Mouse (Mus musculus) cerebellum, postnatal 14 days (tissue): ENCODE results near the gene H2afv.
A peak's percentile ranks its signal among the peaks of the same experiment; 100 is the strongest.

Experiments used
- DNase-seq, 2 experiments: peaks; one replicate each; pipeline ENCODE4 v3.0.0; 2021; ENCODE audit warnings: mixed read lengths in 2 of 2

The H2afv gene

DNA sequence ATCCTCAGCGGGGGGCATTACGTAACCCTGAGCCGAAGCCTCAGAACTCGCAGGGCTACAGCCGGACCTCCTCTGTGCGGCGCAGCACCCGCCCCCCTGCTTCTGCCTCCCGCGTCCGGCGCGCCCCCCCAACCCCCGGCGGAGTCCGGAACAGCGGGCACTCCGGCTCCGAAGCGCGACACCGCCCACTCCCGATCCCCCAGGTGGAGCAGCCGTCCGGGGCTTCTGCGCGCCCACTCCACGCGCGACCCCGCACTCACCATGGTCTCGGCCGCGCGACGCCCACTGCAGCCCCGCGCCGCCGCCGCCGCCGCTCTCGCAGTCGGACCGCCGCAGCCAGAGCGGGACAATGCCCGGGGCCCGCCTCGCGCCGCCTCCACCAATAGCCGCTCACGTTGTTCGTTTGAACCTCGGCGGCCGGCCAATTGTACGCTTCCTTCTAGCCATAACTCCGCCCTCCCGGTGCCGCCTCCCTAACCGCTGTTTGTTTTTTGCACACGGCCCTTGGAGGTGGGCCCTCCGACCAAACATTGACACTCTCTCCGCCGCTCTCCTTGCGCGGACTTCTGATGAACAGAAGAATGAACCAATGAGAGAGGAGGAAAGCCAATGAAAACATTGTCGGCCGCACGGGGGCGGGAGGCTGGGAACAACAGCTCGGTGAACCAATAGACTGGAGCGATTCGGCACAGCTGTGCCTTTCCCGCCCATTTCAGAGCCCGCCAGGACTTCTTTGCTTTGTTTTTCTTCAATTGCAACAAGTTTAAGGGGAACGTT is at the start of gene H2afv:
Gene H2afv, minus strand, starts transcription at position 367 of the 777 bp plus-strand sequence.
- peak; percentile 100 for DNase-seq

DNA sequence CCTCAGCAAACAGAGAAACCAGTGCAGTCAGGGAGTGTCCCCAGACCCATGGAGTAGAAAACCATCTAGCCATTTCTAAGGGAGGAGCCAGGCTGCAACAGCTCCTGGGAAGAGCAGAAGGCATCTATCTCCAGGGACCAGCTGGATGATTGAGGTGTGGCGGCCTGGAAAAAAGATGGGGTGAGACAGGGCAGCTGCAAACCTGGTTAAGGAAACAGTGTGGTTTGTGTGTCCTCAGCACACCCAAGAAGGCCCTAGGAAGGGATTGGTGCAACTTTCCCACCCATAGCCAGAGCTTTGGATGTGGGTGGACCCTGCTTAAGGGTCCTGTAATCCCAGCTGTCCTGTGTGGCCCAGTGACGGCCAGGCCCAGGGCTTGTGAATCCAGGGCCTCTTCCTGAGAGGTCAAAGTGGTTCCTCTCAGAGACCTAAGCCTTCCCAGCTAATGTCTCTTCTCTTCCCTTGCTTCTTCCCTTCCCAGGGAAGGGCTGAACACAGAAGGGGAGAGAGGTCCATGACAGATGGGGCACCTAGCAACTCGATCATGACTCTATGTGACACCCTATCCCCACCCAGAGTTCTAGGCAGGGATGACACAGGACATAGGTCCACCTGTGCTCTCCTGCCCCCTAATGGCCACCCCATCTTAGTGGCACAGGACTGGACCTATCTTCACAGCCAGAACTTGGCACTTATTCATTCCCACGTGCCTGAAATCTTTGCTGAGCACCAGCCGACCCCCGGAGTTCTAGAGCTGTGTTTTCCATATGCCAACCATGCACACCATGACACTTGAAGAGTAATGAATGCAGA is 45.7 kb upstream of the H2afv start:
- DNase-seq: peak; percentile 85 to 90

DNA sequence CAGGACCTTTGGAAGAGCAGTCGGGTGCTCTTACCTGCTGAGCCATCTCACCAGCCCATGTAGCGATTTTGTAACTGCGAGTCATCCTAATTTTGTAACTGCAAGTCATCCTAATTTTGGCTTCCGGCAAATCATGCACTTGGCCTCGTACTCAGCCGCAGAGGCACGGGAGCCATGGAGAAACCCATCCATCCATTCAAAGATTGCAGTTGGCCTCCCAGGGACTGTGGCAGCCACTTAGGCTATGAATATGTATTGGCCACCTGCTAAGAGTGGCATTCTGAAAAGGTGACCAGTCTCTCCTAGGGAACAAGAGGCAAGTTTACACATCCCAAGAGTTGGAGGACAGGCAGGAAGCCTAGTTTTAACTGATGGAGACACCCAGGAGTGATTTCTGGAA is 45.0 kb upstream of the H2afv start:
- peak; percentile 60 to 61 for DNase-seq

DNA sequence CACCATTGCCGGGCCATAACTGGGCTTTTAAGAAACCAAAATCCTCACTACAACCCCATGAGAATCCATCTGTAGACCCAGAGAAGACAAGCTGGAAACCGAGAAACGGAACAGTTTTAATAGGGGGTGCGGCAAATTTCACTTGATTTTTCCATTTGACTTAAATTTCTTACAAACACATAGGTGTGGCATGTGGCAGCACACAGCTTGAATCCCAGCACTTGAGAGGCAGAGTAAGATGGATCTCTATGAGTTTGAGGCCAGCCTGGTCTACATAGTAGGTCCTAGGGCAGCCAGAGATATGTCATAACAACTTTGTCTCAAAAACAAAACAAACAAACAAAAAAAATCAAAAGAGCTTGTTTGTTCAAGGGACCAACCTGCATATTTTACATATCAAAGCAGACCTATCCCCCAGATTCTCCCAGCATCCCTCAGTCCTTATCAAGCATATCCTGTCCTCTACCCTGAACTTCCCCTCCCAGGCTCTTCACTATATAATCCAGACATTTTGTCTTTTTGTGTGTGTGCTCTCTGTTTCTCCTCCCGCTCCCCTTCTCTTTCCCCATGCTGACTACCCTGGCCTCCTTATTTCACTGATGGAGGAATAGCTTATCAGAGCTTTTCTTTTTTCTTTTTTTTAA is 43.9 kb upstream of the H2afv start:
- no peak for DNase-seq

DNA sequence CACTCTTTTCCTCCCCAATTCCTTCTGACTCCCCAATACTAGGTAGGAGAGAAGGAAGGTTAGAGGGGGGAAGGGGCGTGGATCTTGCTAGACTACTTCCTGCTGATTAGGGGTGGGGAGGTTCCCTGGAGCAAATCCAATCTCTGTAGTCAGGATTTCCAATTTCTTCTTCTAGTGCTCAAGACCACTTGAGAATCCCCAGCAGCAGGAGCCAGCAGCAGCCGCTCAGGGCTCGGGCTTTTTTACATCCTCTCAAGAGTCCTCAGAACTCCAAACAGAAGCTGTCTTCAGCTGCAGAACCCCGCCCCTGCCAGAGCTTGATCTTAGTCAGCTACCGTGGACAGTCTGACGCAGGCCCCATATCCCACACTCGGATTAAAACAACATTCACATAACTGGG is 43.3 kb upstream of the H2afv start:
- DNase-seq: no peak

DNA sequence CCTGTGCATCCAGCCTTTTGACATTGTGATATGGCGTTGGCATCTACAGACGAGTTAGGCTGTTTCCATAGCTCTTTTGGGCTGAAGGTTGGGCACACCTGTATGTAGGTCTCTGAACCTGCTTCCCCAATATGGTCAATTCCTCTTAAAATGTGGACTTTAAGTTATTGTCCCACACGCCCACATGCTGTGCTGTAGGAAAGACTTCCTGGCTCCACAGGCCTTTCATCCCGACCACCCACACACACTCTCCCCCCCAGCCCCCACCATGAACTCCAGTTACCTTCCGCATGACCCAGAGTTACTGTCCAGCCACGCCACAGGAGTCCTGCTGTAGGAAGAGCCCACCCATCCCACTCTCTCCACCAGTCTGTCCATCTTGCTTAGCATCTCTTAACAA is 42.7 kb upstream of the H2afv start:
- no peak for DNase-seq

DNA sequence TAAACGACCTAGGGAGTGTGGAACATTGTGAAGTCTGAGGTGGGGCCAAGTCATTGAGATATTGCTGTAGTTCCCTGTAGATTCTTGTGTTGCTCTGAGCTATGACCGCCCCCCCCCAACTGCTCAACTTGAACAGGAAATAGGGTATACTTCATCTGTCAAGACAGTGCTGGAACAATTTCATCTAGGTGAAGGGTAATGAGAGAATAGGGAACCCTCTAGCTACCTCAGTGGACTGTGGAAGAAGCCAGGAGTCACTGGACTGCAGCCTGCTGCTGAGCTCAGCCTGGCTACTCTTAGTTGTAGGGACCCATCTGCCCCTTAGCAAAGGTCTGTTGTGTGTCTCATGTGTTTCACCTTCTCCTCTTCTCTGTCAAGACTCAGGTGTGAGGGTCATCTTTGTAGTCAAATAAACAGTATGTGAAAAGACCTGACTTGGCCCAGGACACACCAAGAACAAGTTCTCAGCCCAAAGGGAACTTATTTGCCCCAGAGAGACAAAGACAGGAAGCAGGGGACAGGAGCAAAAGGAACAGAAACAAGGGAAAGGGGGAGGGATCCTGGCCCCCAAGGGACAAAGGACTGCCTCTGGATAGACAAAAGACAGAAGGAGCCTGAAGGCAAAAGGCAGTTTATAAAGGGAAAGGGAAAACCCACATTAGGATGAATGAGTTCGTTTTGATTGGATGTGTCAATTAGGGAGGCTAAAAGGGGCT is 40.2 kb upstream of the H2afv start:
- peak in 1 of 2 experiments; percentile 21 for DNase-seq

DNA sequence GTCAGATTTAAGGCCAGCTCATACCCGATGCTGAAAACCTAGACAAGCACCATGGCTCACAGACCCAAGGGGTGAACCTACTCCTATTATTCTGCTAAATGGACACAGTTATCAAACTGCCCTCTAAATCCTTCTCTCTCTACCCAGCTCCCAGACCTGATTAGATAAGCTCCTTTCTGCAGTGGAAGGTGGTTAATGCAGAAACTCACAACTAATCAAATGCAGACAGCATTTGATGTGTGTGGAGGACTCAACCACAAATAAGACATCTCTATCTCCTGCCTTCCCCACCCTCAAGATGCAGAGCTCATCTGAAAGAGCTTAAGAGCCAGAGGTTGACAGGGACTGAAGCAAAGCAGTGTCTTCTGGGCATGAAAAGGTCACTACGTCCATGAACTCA is 38.9 kb upstream of the H2afv start:
- peak in 1 of 2 experiments; percentile 25 for DNase-seq

DNA sequence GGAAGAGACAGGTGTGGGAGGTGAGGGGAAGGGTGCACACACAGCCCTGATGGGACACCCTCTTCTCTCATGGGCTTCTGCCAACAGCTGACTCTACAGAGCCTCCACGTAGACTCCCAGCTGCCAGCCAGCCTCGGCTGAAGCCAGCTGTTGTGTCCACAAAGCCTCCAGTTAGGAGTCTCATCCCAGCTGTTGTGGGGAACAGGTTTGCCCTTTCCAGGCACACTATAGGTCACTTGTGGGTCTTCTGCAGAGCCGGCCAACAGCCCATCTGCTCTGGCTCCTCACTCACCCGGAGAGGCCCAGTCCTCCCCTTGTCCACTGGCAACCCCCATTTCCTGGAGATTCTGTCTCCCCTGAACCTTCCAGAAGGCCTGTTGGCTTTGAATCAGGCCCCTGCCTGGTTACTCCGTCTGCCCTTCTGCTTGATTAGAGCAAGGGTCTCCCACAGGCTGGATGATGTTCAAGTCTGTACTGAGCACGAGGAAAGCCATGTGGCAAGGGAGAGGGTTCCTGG is 37.5 kb upstream of the H2afv start:
- peak; percentile 94 to 97 for DNase-seq

DNA sequence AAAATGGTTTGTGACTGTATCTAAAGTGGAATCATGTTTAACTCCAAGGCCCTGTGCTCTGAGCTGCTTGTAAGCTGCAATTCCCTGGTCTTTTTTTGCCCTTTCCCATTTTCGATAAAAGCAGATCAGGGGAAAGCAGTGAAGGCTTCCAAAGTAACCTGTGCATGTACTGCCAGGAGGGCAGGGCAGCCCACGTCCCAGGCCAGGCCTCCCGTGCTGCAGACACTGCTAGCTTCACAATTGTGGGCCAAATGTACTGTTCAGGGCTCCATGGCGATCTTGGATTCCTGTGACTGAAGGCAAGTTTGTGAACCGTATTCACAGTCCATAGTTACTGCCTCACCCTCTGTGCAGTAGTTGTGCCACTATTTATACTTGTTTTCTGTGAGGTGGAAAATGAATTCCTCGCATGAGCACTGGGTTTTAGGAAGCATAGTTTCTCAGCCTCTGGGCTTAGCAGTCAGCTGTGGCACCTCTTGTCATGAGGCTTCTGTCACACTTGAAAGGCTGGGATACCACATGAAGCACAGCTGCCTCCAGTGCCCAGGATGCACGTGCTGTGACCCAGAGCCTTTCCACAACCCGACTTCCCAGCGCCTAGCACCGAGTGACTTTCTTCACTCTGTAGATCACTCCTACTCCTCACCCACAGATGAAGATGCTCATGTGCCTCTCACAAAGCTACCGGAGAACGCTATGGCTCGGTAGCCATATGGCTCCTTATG is 36.6 kb upstream of the H2afv start:
- DNase-seq: peak in 1 of 2 experiments; percentile 62

DNA sequence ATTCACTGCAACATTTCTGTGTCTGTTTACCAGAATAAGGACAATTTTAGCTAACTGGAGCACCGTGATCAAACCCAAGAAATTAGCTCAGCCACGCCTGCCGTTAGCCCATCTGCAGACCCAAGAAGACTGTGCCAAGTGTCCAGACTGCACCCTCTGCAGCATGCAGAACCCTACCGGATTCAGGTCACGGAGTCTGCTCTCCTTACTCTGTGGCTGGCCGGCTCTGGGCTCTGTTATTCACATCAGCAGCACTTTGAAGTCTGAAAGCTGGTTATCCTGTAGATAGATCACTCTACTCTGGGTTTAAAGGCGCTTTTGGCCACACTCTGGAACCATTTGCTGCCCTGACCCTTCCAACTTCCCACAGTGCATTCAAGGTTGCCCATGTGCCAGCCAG is 35.9 kb upstream of the H2afv start:
- DNase-seq: peak; percentile 85 to 90

DNA sequence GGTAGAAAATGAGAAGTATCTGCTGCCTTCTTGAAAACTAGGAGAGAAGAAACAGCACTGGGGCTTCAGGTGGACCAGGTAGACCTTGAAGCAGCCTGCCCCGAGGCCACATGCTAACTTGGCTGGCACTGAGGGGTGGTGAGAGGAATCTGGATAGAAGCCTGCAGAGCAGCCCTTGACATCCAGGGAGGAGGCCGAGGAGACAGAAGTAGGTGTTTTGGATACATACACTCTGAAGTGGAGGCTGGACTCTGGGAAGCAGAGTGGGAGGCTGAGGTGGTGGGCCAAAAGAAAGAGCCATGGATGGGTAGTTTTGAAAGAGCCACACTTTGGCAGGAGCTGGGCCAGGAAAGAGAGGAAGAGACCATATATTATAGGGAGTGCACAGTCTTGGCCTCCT is 35.0 kb upstream of the H2afv start:
- peak; percentile 46 to 54 for DNase-seq

DNA sequence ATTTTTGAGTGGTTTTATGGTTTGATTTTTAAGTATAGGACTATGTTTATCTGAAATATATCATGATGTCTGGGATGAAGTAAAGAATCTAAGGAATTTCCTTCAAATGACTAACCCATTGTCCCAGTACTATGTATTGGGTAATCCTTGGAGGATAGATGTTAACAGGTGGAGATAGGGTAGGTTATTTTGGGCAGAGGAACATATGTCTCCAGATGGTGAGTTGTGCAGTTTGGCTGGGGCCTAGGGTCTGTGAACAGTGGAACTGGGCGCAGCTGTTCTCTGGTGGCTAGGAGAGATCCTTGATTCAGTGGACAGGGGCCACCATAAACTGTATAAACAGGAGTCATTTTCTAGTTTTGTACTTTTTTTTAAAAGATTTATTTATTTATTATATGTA is 33.1 kb upstream of the H2afv start:
- peak in 1 of 2 experiments; percentile 17 for DNase-seq

DNA sequence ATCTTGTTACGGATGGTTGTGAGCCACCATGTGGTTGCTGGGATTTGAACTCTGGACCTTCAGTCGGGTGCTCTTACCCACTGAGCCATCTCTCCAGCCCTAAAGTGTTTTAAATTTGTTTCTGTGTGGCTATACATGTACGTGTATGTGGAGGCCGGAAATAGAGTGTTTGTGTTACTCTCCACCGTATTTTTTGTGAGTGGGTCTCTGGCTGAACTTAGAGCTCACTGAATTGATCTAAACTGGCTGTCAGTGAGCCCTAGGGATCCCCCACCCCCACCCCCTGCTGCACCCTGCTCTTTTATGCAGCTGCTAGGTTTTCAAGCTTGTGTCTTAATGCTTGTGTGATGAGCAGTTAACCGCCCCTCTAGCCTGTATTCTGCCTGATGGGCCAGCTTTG is 32.6 kb upstream of the H2afv start:
- no peak for DNase-seq

DNA sequence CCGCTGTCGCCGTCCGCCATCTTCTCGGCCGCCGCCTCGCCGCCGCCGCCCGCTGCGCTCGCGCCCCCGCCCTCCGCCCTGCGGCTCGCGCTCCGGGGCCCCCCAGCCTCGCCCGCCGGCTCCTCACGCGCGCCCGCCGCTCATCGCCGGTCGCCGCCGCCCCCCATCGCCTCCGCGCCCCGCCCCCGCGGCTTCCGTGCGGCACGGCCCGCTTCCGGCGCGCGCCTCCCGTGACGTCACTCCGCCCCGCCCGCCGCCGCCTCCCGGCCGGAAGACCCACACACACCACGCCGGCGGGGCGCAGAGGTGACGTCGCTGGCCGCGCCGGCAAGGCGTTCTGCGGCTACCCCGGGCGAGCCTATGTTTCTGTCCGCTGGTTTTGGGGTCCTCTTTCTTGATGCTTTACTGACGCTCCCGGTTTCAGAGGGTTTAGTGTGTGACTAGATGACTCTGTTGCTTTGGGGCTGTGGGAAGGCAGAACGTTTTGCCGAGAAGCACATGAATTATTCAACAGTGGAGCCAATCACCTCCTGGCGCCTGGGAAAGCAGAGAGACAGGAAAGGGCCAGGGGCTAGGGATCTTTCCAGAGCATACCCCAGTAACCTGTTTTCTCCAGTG is 31.7 kb upstream of the H2afv start, which contains the start of gene Purb:
Gene Purb, minus strand, starts transcription at position 51 of the 618 bp plus-strand sequence.
- peak; percentile 96 to 98 for DNase-seq

DNA sequence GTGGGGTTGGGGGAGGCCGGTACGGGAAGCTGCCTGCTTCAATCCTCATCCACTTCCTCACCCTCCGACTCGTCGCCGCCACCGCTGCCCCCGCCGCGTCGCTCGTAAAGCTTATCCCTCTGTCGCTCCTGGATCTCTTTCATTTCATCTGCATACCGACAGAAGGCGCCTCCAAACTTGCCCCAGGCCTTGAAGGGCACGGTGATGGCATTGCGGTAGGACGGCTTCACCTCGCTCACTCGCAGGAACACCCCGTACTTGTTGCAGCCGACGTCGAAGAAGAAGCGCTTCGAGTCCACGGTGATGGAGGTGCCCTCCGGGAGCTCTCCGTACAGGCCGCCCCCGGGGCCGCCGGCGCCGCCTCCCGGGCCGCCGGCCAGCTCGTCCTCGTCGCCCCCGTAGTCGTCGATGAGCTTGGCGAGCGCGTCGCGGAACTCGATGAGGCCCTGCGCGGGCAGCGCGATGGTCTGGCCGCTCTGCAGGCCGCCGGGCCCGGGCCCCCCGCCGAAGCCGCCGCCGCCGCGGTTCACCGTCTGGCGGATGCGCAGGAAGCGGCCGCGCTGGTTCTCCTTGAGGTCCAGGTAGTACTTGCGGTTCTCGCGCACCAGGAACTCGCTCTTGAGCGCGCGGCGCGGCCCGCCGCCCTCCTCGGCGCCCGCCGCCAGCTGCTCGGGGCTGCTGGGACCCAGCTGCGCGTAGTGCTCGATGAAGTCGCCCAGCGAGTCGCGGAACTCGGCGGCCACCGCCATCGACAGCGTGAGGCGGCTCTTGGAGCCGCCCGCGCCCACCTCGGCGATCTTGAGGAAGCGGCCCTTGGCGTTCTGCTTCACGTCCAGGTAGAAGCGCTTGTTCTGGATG is 30.9 kb upstream of the H2afv start:
- peak; percentile 74 to 78 for DNase-seq

DNA sequence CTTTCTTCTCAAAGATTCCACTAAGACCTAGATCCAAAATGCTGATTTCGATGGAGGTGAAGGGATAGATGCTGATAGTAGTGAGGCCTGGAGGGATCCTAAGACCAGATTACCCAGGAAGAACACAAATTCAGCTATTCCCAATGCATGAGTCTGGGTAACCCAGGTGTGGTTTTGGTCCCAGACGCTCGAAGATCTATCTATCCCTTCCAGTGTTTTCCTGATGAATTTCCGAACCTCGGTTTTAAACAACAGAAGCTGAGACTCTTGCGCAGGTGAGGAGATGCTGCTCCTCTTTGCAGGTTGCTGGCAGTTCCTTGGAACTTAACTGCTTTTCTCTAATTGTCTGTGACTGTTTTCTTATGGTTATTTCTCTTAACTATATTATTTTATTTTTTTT is 30.1 kb upstream of the H2afv start:
- DNase-seq: peak in 1 of 2 experiments; percentile 40

DNA sequence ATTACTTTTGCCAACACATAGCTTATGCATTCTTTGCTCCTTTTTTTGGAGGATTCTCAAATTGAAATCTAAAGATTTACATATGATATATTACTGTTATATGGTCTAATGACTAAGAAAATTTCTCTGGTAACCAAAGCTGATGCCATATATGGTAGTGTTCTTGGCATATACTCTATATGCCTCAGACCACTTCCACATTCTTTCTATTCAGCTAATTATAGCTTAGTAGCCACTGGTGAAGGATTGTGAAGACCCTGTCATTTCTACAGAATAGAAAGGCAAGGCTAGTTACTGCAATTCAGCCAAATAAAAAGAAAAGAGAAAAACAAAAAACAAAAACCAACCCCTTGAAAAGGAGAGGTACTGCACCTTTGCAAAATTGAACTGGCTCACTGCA is 27.8 kb upstream of the H2afv start:
- DNase-seq: no peak

DNA sequence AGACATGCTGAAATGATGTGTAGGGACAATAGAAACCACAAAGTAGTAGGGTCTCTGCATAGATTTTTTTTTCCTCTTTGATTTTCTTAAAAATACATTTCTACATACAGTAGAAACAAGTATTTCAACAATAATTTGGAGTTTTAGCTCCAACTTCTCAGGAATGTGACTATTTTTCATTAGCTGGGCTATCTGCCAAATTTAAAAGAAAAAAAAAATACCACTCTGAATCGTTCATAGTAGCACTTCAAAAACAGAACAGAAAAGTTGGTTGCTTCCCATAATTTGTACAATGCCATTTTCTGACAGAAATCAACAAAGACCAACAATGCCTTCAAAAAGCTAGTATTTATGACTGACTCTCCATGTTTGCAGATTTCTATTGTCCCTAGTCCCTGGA is 27.2 kb upstream of the H2afv start:
- DNase-seq: peak in 1 of 2 experiments; percentile 31

DNA sequence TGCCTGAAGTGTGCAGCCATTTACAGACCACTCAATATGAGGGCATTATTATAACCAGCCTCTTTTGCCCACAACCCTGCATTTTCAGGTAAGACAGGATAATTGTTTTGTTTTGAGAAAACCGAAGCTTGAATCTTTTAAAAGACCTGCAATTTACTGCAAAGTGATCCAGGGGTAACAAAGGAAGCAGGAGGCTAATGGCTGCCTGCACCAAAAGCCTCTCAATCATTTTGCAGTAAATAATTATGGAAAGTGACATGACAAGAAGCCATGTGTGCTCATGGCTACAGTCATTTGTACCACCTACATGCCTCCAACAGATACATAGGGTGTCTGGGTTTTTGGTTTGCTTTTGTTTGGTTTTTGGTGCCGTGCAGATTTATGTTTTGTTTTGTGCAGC is 26.8 kb upstream of the H2afv start:
- DNase-seq: peak in 1 of 2 experiments; percentile 33
